Mouse (Mus musculus) fat pad, adult 2 months (tissue): ENCODE measurements around the gene Rabgef1.
A peak's percentile ranks its signal among the peaks of the same experiment; 100 is the strongest.

Source experiments
- DNase-seq: peaks from one replicate; pipeline ENCODE4 v3.0.0-alpha.2; 2011; ENCODE audit warnings: low read depth, low spot score; ENCODE audit errors: extremely low read depth

Rabgef1 gene

GRCm38 (mm10) chr5:130171956-130172601 is 481 bp downstream of the Rabgef1 start:
- DNase-seq: no peak

DNA sequence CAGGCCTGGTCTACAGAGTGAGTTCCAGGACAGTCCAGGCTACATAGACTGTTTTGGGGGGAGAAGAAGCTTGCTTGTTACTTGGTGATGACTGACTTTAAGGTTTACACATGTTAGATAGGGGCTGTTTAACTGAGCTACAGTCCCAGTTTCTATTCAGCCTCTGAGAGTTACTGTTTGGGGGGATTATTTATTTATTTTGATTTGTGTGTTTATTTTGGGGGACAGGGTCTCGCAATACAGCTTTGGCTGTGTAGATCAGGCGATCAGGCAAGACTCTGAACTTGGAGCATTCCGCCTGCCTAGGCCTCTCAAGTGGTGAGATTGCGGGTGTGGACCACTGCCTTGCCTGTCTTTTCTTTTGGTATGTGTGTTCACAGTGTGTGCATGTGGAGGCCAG is 1.4 kb downstream of the Rabgef1 start:
- DNase-seq: no peak

DNA sequence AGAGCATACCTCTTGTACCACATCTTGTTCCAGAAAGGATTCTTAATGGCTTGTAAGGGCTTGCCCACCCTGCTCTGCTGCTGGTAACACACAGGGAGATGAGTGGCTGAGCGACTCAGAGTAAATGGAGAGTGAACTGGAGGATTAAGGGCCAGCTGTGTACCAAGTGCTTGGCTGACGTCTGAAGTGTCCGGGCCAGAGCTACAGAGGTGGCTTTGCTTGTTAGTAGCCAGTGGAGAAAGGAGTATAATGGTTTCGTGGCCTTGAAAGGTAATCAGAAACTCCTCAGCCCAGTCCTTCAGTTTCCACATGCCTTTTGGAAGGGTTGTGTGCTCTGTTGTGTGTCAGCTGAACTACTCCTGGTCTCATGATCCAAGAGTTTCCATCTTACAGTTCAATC is 6.3 kb downstream of the Rabgef1 start:
- no peak for DNase-seq

DNA sequence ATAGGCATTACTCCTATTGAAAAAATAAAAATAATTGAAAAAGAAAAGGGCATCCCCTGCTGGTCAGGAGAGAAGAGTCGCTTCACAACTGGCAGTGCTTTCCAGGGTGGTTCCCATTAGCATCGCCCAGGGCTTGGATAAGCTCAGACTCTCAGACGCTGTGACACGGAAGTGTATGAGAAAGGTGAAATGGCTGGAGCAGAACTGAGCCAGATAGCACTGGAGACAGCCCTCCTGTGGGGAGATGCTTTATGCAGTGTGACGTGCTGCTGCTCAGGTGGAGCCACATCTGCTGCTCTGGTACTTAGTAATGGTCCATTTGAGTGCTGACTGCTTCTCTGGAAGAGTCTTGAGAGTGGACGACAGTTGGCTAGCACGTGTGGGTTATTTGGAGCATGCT is 8.8 kb downstream of the Rabgef1 start:
- no peak for DNase-seq

- no peak for DNase-seq
Observed at GRCm38 (mm10) chr5:130181740-130182540, 10.3 kb downstream of the Rabgef1 start.

DNA sequence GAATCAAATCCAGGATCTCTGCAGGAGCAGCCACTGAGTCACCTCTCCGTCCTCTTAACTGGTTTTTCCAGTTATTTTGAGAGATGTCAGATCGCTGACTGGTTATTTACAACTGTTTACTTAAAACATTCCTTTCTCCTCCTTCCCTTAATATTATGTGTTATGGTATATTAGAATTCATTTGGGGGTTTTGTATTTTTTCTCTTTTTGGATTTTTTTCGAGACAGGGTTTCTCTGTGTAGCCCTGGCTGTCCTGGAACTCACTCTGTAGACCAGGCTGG is 10.9 kb downstream of the Rabgef1 start:
- DNase-seq: no peak

DNA sequence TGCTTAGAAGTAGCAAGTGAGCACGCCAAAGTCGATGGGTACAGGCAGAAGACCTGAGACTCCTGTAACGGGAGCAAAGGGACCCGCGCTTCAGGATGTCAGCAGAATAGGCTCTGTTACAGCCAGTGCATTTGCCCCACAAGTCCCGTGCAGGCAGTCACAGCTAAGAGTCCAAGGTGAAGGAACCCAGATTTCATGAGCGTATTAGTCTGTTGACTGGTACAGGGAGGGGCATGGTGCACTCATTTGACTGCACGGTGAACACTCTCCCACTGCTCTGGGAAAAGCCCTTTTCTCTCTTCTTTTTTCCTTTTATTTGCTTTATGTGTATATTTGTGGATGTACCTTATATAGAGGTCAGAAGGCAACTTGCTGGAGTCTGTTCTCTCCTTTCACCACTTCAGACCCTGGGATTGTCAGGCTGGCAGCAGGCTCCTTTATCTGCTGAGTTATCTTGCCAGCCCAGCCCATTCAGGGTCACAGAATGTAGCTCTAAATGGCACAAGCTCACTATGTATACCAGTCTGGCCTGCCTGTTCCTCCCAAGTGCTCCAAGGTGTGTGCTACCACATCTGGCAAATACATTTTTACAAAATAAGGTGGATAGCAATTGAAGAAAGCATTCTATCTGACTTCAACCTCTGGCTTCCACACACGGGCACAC is 12.7 kb downstream of the Rabgef1 start:
- DNase-seq: no peak

GRCm38 (mm10) chr5:130185312-130185711 is 13.7 kb downstream of the Rabgef1 start:
- no peak for DNase-seq

DNA sequence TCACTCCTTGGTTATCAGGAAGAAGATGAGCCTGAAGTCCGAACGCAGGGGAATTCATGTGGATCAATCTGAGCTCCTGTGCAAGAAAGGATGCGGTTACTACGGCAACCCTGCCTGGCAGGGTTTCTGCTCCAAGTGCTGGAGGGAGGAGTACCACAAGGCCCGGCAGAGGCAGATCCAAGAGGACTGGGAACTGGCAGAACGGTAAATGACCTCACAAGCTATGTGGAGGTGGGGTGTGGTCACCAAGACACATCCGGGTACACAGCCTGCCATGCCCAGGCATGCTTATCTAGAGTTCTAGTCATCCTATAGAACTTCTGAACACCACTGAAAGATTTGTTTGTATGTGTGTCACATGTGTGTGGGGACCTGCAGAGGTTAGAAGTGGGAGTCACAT is 15.8 kb downstream of the Rabgef1 start:
- no peak for DNase-seq

GRCm38 (mm10) chr5:130190909-130191308 is 19.3 kb downstream of the Rabgef1 start:
- no peak for DNase-seq

DNA sequence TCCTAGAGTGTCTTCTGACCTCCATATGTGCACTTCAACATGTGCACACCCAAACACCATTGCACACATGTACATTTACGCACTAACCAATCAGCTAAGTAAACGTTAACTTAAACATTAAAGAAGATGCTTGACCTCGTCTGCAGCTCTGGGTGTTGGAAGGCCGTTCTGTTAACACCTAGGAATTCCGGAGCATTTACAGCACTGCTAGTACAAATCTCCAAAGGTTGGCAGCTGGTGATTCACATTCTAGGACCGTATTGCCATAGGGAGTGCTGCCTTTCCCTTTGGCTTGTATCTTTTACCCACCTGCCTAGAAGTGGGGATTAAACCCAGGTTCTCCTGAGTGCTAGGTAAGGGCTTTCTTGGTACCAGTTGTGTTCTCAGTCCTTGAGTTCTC is 20.3 kb downstream of the Rabgef1 start:
- no peak for DNase-seq

DNA sequence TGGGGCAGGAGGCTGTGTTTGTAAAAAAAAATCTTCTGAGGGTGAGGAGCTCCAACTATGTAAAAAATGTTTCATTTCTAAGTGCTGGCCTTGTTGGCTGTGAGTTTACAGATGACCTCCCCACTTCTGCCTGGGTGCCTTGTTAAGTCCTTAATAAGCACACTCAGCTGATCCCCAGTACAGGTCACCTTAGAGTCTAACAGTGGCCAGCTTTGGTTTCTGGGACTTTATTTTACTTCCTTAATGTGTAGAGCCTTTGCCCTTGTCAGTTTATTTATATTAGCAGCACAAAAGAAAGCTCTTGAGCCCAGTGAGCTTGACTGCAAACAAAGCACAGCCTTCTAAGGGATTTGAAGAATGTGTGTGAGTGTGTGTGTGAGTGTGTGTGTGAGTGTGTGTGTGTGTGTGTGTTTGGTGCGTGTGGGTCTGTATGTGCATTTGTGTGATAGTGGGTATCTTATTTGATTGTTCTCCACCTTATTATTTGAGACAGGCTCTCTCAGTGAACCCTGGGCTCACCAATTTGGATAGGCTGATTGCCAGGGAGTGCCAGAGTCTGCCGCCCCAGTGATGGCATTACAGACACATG is 20.9 kb downstream of the Rabgef1 start:
- no peak for DNase-seq

DNA sequence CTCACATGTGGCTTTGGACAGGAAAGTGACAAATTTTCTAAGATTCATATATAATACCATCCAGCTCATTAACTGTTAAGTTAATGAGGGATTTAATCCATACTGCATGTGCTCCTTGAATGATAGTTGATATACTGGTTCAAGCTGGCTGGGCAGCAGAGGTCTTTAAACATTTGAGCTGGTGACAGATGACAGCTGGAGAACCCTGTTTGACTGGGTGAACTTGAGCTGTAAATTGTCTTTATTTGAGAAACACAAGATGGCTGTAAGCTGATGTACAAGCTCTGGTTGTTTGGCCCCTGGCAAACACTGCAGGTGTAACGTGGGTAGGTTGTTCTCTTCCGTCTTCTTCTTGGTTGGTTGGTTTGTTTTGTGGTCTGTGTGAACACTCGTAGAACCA is 22.2 kb downstream of the Rabgef1 start:
- no peak for DNase-seq

GRCm38 (mm10) chr5:130196307-130196706 is 24.7 kb downstream of the Rabgef1 start:
- no peak for DNase-seq

- DNase-seq: no peak
Observed at GRCm38 (mm10) chr5:130197454-130197853, 25.9 kb downstream of the Rabgef1 start.

DNA sequence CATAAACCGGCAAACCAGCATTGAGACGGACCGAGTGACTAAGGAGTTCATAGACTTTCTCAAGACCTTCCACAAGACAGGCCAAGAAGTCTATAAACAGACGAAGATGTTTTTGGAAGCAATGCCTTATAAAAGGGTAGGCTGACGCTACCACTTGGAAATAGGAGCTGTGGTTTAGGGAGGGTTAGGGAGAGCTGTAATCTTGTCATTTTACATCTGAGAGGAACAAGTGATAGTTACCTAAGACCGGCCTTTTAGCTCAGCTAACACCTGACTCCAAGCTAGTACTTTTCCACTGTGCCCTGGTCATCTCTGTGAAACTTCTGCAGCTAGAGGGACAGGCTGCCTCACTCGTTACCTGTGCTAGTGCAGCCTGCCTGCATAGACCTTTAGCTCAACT is 26.4 kb downstream of the Rabgef1 start:
- DNase-seq: no peak

DNA sequence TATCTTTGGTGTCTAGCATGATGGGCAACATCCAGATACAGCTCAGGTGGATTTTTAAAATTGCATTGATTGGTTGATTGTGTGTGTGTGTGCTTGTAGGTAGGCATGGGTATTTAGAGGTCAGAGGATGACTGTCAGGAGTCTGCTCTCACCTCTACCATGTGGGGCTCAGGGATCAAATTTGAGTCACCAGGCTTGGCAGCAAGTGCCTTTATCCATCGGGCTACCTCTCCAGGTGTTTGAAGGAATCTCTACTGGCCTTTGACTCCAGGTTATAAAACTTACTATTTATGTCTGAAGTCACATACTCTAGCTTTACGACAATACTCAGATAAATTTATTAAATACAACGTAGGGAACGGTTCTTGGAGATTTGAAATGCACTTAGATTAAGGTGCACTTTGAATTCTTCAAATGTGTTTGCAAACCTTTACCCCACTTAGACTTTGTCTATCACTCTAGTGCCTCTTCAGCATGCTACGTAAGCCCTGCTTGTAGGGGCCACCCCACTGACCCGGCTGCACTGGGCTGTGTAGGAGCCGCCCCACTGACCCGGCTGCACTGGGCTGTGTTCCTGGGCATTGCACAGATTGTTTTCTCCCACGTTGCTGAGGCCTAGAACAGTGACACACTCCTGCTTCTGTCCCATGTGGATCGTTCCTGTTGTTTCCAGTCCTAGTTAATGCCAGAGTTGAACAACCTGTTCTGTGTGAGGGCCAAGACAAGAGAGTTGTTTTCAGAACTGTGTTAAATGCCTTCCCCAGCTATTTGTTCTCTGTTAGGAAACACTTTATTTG is 28.8 kb downstream of the Rabgef1 start:
- peak; percentile 81 for DNase-seq

- DNase-seq: peak; percentile 78
Observed at GRCm38 (mm10) chr5:130203948-130204347, 32.4 kb downstream of the Rabgef1 start.

DNA sequence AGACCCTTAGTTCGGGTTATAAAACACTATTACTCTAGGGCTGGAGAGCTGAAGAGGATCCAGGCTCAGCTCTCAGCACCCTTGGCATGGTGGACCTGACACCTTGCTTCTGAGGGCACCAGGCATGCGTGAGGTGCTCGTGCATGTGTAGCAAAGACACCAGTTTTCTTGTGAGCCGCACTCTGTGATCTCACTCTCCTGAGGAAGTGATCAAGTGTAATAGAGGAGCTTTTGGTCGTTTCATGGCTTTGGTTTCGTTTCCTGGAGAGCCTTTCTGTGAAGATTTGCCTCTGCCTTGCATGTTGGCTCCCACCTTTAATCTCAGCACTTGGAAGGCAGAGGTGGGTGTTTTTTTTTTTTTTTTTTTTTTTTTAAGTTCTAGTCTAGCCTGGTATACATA is 33.0 kb downstream of the Rabgef1 start:
- DNase-seq: no peak

DNA sequence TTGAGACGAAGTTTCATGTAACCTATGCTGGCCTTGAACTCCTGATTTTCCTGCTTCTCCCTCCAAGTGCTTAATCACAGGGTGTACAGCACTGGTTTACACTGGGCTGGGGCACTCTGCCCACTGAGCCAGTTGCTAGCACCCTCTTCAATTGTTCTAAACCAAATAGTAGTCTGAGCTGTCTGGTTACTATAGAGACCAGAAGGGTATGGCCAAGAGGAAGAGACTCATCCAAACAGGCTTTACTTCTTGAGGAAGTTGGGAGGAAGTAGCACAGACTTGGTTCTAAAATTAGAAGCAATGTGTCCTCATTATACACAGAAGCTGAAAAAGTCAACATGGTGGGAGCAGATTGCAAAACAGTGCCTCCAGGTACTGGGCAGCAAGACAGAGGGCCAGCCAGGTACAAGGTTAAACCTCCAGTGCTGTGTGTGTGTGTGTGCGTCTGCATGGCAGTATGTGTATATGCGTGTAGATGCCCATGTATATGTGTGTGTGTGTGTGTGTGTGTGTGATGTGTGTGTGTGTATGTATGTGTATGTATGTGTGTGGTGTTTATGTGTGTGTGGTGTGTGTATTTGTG is 33.9 kb downstream of the Rabgef1 start:
- no peak for DNase-seq

- no peak for DNase-seq
Observed at GRCm38 (mm10) chr5:130207299-130207698, 35.7 kb downstream of the Rabgef1 start.
